ENCODE assay signal across 30 mouse cellular contexts in genomic region chr2:60795861-60796260, GRCm38 (mm10).
DNase-seq lines count a peak whose midpoint lies in the region; ATAC-seq and TF ChIP-seq lines count a peak whose summit lies in the region.
"Had no signal": no experiment of that assay in that cellular context is flagged by ENCODE, and none has a peak within 500 bp of the region (broad histone marks: within the 10 kb centered on the region; RNA-seq: fewer than 3 reads in every experiment).

No protein-coding gene starts in this region.

- H3K4me2 ChIP-seq in forebrain, embryonic 11.5 days (ENCODE audit: low read depth, low read length, severe bottlenecking): 0 out of 2 replicates have a peak overlapping the region, but pooled peaks have one; percentile 1
- H3K4me2 ChIP-seq in forebrain, postnatal 0 days (ENCODE audit: low read depth): no peak overlapping the region
- H3K4me2 ChIP-seq in midbrain, embryonic 12.5 days (replicated peaks): no peak overlapping the region
- H3K4me2 ChIP-seq: embryonic facial prominence, embryonic 15.5 days; heart, embryonic 13.5 days; limb, embryonic 13.5 days; liver, embryonic 11.5 days; stomach, embryonic 15.5 days had no signal

- no peaks in the 10 kb centered on the region for H3K9me3 ChIP-seq in forebrain, embryonic 11.5 days (ENCODE audit: control insufficient read depth, low read length)
- H3K9me3 ChIP-seq in forebrain, postnatal 0 days (ENCODE audit: low read length): no peaks in the 10 kb centered on the region
- H3K9me3 ChIP-seq in midbrain, embryonic 12.5 days: no peaks in the 10 kb centered on the region
- H3K9me3 ChIP-seq in midbrain, embryonic 10.5 days (replicated peaks): no peaks in the 10 kb centered on the region
- H3K9me3 ChIP-seq in G1E (replicated peaks): no peaks in the 10 kb centered on the region
- H3K9me3 ChIP-seq: embryonic facial prominence, embryonic 15.5 days; forebrain, embryonic 13.5 days; heart, embryonic 13.5 days; limb, embryonic 13.5 days; neural tube, embryonic 12.5 days; stomach, embryonic 15.5 days had no signal

- no peaks in the 10 kb centered on the region for H3K36me3 ChIP-seq in forebrain, embryonic 11.5 days (ENCODE audit: control insufficient read depth, insufficient read depth, low read length)
- H3K36me3 ChIP-seq in forebrain, postnatal 0 days (ENCODE audit: insufficient read depth): no peaks in the 10 kb centered on the region; the same call in 1 of the 2 replicates
- no peaks in the 10 kb centered on the region for H3K36me3 ChIP-seq in midbrain, embryonic 12.5 days
- H3K36me3 ChIP-seq in midbrain, embryonic 10.5 days: no peaks in the 10 kb centered on the region
- peaks cover 70% of the 10 kb centered on the region for H3K36me3 ChIP-seq in G1E (replicated peaks)
- H3K36me3 ChIP-seq: neural tube, embryonic 12.5 days had no signal

- no peak for TF ChIP-seq CTCF in forebrain, postnatal 0 days (IDR thresholded peaks at IDR 0.05; ENCODE audit: low read depth)
- no peak for TF ChIP-seq CTCF in G1E (IDR thresholded peaks at IDR 0.05; ENCODE audit: low read depth, low read length)

- no peak for ATAC-seq in forebrain, embryonic 11.5 days (replicated peaks; ENCODE audit: low FRiP score)
- ATAC-seq in forebrain, postnatal 0 days: no peak
- ATAC-seq in midbrain, embryonic 12.5 days (ENCODE audit: low FRiP score, low read depth): no peak
- peak; percentile 93 for ATAC-seq in G1E (ENCODE audit: extremely low read depth, insufficient number of reproducible peaks, low FRiP score, poor library complexity, severe bottlenecking)
- ATAC-seq in megakaryocyte progenitor cell, adult 5-6 weeks (replicated peaks; ENCODE audit: poor library complexity): peak; percentile 34; the same call in 1 of the 2 replicates
- ATAC-seq: inflammation-experienced regulatory T-cells, adult 6 months; Patski had no signal

- DNase-seq in forebrain, embryonic 11.5 days (ENCODE audit: low spot score): no peak
- no peak for DNase-seq in forebrain, postnatal 0 days
- DNase-seq in midbrain, embryonic 10.5 days (ENCODE audit: low spot score): no peak
- DNase-seq in G1E (ENCODE audit: low spot score): peak; percentile 14
- DNase-seq in lung, postnatal 36 days: no peak
- DNase-seq in kidney, postnatal 25 days: no peak
- DNase-seq: adrenal gland, postnatal 14 days; cerebellum, adult 11-12 months; cerebellum, adult 9-11 months; gastrocnemius, postnatal 36 days; heart, postnatal 10 days; kidney, adult 11 months; kidney, postnatal 14 days; lung, postnatal 4 days; right cerebral cortex, postnatal 25 days had no signal

- H3K27ac ChIP-seq in forebrain, embryonic 11.5 days (ENCODE audit: low read depth, low read length): no peak overlapping the region
- no peak overlapping the region for H3K27ac ChIP-seq in forebrain, postnatal 0 days (ENCODE audit: low read depth, low read length)
- 0 out of 2 replicates have a peak overlapping the region, but pooled peaks have one; percentile 56 for H3K27ac ChIP-seq in midbrain, embryonic 12.5 days (replicated peaks)
- no peak overlapping the region for H3K27ac ChIP-seq in midbrain, embryonic 10.5 days (replicated peaks)
- H3K27ac ChIP-seq: forebrain, embryonic 13.5 days; heart, embryonic 13.5 days; layer of hippocampus, adult 2 months; left cerebral cortex, adult 2 months; limb, embryonic 13.5 days; neural tube, embryonic 12.5 days; stomach, embryonic 15.5 days had no signal

- no peak overlapping the region for H3K4me3 ChIP-seq in forebrain, embryonic 11.5 days (ENCODE audit: low read depth, low read length)
- H3K4me3 ChIP-seq in forebrain, postnatal 0 days (ENCODE audit: low read depth, low read length): no peak overlapping the region
- H3K4me3 ChIP-seq in midbrain, embryonic 12.5 days: no peak overlapping the region
- no peak overlapping the region for H3K4me3 ChIP-seq in midbrain, embryonic 10.5 days
- H3K4me3 ChIP-seq in G1E (ENCODE audit: low read depth, low read length): no peak overlapping the region; the same call in 1 of the 2 replicates
- H3K4me3 ChIP-seq: embryonic facial prominence, embryonic 15.5 days; forebrain, embryonic 13.5 days; heart, embryonic 13.5 days; layer of hippocampus, adult 2 months; left cerebral cortex, adult 2 months; limb, embryonic 13.5 days; myocyte; neural tube, embryonic 12.5 days; stomach, embryonic 15.5 days had no signal

- H3K27me3 ChIP-seq in forebrain, embryonic 11.5 days (ENCODE audit: control insufficient read depth, insufficient read depth, low read length): peaks cover 84% of the 10 kb centered on the region
- H3K27me3 ChIP-seq in forebrain, postnatal 0 days (ENCODE audit: insufficient read depth, low read length): peaks cover 59% of the 10 kb centered on the region
- peaks cover 76% of the 10 kb centered on the region for H3K27me3 ChIP-seq in midbrain, embryonic 12.5 days
- peaks cover 91% of the 10 kb centered on the region for H3K27me3 ChIP-seq in midbrain, embryonic 10.5 days (ENCODE audit: low read depth, poor library complexity, severe bottlenecking)
- H3K27me3 ChIP-seq in G1E (ENCODE audit: insufficient read depth, low read length): no peaks in the 10 kb centered on the region
- H3K27me3 ChIP-seq: CH12.LX; embryonic facial prominence, embryonic 15.5 days; heart, embryonic 13.5 days; limb, embryonic 13.5 days; Patski; stomach, embryonic 15.5 days had no signal

- no peak overlapping the region for H3K9ac ChIP-seq in forebrain, embryonic 11.5 days (ENCODE audit: low read length)
- no peak overlapping the region for H3K9ac ChIP-seq in forebrain, postnatal 0 days
- no peak overlapping the region for H3K9ac ChIP-seq in midbrain, embryonic 12.5 days (replicated peaks)
- H3K9ac ChIP-seq: embryonic facial prominence, embryonic 15.5 days; forebrain, embryonic 13.5 days; heart, embryonic 13.5 days; limb, embryonic 13.5 days; neural tube, embryonic 12.5 days; stomach, embryonic 15.5 days had no signal

- WGBS in forebrain, embryonic 11.5 days: 50% methylated on average over 9 of the region's 9 CpGs
- WGBS in forebrain, postnatal 0 days: 44% methylated on average over 9 of the region's 9 CpGs
- 52% methylated on average over 9 of the region's 9 CpGs for WGBS in midbrain, embryonic 12.5 days
- WGBS in midbrain, embryonic 10.5 days: 65% methylated on average over 9 of the region's 9 CpGs

- H3K4me1 ChIP-seq in forebrain, embryonic 11.5 days (replicated peaks; ENCODE audit: control insufficient read depth, insufficient read depth, low read length): peaks cover 19% of the 10 kb centered on the region
- H3K4me1 ChIP-seq in forebrain, postnatal 0 days (ENCODE audit: insufficient read depth): no peaks in the 10 kb centered on the region
- peaks cover 25% of the 10 kb centered on the region for H3K4me1 ChIP-seq in midbrain, embryonic 12.5 days
- H3K4me1 ChIP-seq in midbrain, embryonic 10.5 days: peaks cover 45% of the 10 kb centered on the region
- H3K4me1 ChIP-seq in G1E (ENCODE audit: insufficient read depth, low read depth, low read length): peaks cover 36% of the 10 kb centered on the region
- H3K4me1 ChIP-seq: stomach, embryonic 15.5 days had no signal

Comparison
In these comparisons a context has a peak if more than half of its experiments do, and no peak if none do; other contexts are left out.
1. ATAC-seq: peak in G1E (single experiment) and megakaryocyte progenitor cell, adult 5-6 weeks (single experiment); none in forebrain, embryonic 11.5 days (single experiment), forebrain, postnatal 0 days (single experiment) and midbrain, embryonic 12.5 days (single experiment).